Mouse (Mus musculus): ENCODE measurements around the gene Gm16405.
"Not testable (repeated sequence)": the region's sequence is repeated elsewhere in the genome, so short reads cannot be mapped to it uniquely, and the experiment has no call there.

The Gm16405 gene

GRCm38 (mm10) chrX:54530908-54531307 is at the start of gene Gm16405:
Gene Gm16405, plus strand, starts transcription at chrX:54531208.
- in situ Hi-C loops (cut with MboI, MseI) = not testable (repeated sequence)

All from T-helper 1 cell (primary cell).